Mouse (Mus musculus) heart, adult 2 months (tissue): ENCODE data around the gene Tom1l2. TPM values are rescaled to one million over a fixed set of nuclear protein-coding genes. Genes with fewer than 3 reads are reported as not detected.

ENCODE experiments used
- DNase-seq, 2 experiments: peaks; one replicate each; pipeline ENCODE4 v3.0.0; 2021
- H3K27ac ChIP-seq: fragments of 200-600 bp; 2 replicates; pipeline ENCODE4 v1.8.1; 2022
- H3K27me3 ChIP-seq: fragments of 200-500 bp; 2 replicates; pipeline ENCODE4 v1.6.1; 2012; ENCODE audit warnings: mild to moderate bottlenecking, low read length, inconsistent platforms, mixed read lengths; ENCODE audit not compliant: control insufficient read depth, insufficient read depth
- H3K36me3 ChIP-seq: fragments of 200-500 bp; 2 replicates; pipeline ENCODE4 v1.6.1; 2012; ENCODE audit warnings: low read length, inconsistent platforms; ENCODE audit not compliant: control insufficient read depth, insufficient read depth
- H3K4me1 ChIP-seq: fragments of 200-500 bp; 2 replicates; pipeline ENCODE4 v1.6.1; 2011; ENCODE audit warnings: low read length; ENCODE audit not compliant: control insufficient read depth, insufficient read depth
- H3K4me3 ChIP-seq: fragments of 200-600 bp; 2 replicates; pipeline ENCODE4 v1.8.1; 2022
- H3K79me2 ChIP-seq: fragments of 200-500 bp; replicated peaks from 2 replicates; pipeline ENCODE4 v1.6.1; 2012; ENCODE audit warnings: mild to moderate bottlenecking, inconsistent platforms, low read length, moderate library complexity, mixed read lengths; ENCODE audit not compliant: control insufficient read depth, insufficient read depth
- H3K9ac ChIP-seq: fragments of 200-500 bp; 2 replicates; pipeline ENCODE4 v1.6.1; 2012; ENCODE audit warnings: low read depth, mild to moderate bottlenecking, control low read depth, inconsistent platforms, low read length, mixed read lengths
- CTCF ChIP-seq: fragments of 200-600 bp; IDR thresholded peaks from 2 replicates; pipeline ENCODE4 v1.8.1; 2022; ENCODE audit warnings: antibody characterized with exemption, mild to moderate bottlenecking, moderate library complexity
- EP300 ChIP-seq: fragments of 200-500 bp; IDR thresholded peaks from 2 replicates; pipeline ENCODE4 v1.6.1; 2011; ENCODE audit warnings: low read depth, low read length, control low read depth; ENCODE audit not compliant: insufficient read depth
- POLR2A ChIP-seq: fragments of 200-500 bp; IDR thresholded peaks from 2 replicates; pipeline ENCODE4 v1.6.1; 2011; ENCODE audit warnings: mild to moderate bottlenecking, low read depth, low read length, control low read depth; ENCODE audit not compliant: insufficient read depth
- WGBS: fragments of 180-500 bp; shearing (Covaris S2); methylation state at CpG from one replicate; pipeline ENCODE4 v1.1.7; 2018; 5-methylcytosine and 5-hydroxymethylcytosine counted together
- intact Hi-C: fragments of 180-260 bp; cut with DNase I; formaldehyde crosslinking; loops from one replicate; pipeline ENCODE4 v1.15.1; 2025
- polyA plus RNA-seq: library from polyadenylated mRNA; depleted of rRNA; stranded (reverse); fragments of >200 nt; gene quantifications from 2 replicates; pipeline ENCODE4 v1.2.3, GENCODE M21; 2012
- total RNA-seq, 2 experiments: library from RNA; stranded (reverse); gene quantifications; 2 replicates each; pipeline ENCODE4 v1.2.3; 2021

The Tom1l2 gene
- total and polyA plus RNA-seq, 3 experiments: 102 to 123 (median 113) TPM

DNA sequence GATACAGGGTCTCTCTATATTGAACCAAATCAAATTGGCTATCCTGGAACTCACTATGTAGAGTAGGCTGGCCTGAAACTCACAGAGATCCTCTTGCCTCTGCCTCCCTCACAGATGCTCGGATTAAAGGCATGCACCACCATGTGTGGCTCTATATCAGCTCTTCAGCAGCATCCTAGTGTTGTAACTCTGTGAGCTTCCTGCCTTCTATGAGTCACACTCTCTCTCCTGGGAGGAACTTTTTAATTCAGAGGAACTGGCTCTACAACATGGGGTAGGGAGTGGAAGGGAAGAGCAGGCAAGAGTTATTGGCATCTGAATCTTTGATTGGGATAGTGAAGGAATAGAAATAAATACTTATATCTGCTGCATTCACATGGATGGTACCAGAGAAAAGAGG is 4.4 kb upstream of the Tom1l2 start:
- intact Hi-C loops: no loop called here
- WGBS: 22% methylated on average over 1 of the region's 1 CpGs
- peaks cover 9% of the 10 kb centered on the region for H3K4me1 ChIP-seq
- no peak overlapping the region for H3K27ac ChIP-seq
- no peak for DNase-seq
- no peak overlapping the region for H3K9ac ChIP-seq
- TF ChIP-seq EP300 (no peak), POLR2A (no peak), CTCF (no peak)
- H3K4me3 ChIP-seq: no peak overlapping the region
- H3K36me3 ChIP-seq: no peaks in the 10 kb centered on the region
- H3K27me3 ChIP-seq: no peaks in the 10 kb centered on the region
- H3K79me2 ChIP-seq: no peaks in the 10 kb centered on the region

- H3K4me3 ChIP-seq: no peak overlapping the region
- H3K4me1 ChIP-seq: peaks cover 10% of the 10 kb centered on the region
- no peak for TF ChIP-seq POLR2A
- TF ChIP-seq CTCF: no peak
- TF ChIP-seq EP300: no peak
- no peaks in the 10 kb centered on the region for H3K27me3 ChIP-seq
- intact Hi-C loops: no loop called here
- no peak for DNase-seq
- H3K27ac ChIP-seq: no peak overlapping the region
- no peak overlapping the region for H3K9ac ChIP-seq
- peaks cover 5% of the 10 kb centered on the region for H3K36me3 ChIP-seq
- no peaks in the 10 kb centered on the region for H3K79me2 ChIP-seq
- WGBS: 83% methylated on average over 2 of the region's 2 CpGs
These were observed 3.2 kb upstream of the Tom1l2 start for GRCm38 (mm10) chr11:60355952-60356351.

- DNase-seq: peak; percentile 64 to 65
- H3K27ac ChIP-seq: peak overlapping the region; percentile 98
- peaks cover 8% of the 10 kb centered on the region for H3K4me1 ChIP-seq
- TF ChIP-seq EP300: no peak
- TF ChIP-seq POLR2A: no peak
- TF ChIP-seq CTCF: peak; percentile 27; the same call in 1 of the 2 replicates
- H3K36me3 ChIP-seq: peaks cover 14% of the 10 kb centered on the region
- H3K4me3 ChIP-seq: peak overlapping the region; percentile 86
- H3K9ac ChIP-seq: peak overlapping the region; percentile 83
- H3K27me3 ChIP-seq: no peaks in the 10 kb centered on the region
- intact Hi-C loops: loop anchor here (2.0 to 5.0 kb wide), 3 partner anchors 45 to 245 kb away; partner anchors contain the start of gene Rai1
- WGBS: 3% methylated on average over 11 of the region's 11 CpGs
- H3K79me2 ChIP-seq: peaks cover 10% of the 10 kb centered on the region
These were observed 757 bp downstream of the Tom1l2 start for GRCm38 (mm10) chr11:60351925-60352371.

GRCm38 (mm10) chr11:60351388-60351787 is 1.3 kb downstream of the Tom1l2 start:
- no peak for TF ChIP-seq EP300
- TF ChIP-seq CTCF: peak; percentile 45
- TF ChIP-seq POLR2A: no peak
- intact Hi-C loops: loop anchor here (2.0 to 5.0 kb wide), 3 partner anchors 44 to 244 kb away; partner anchors contain the start of gene Rai1
- WGBS: 51% methylated on average over 2 of the region's 2 CpGs
- Histone ChIP-seq H3K27me3 (no peaks in the 10 kb centered on the region), H3K79me2 (peaks cover 10% of the 10 kb centered on the region), H3K9ac (peak overlapping the region; percentile 83), H3K36me3 (peaks cover 19% of the 10 kb centered on the region), H3K4me3 (peak overlapping the region; percentile 86), H3K4me1 (peaks cover 11% of the 10 kb centered on the region), H3K27ac (peak overlapping the region; percentile 98)
- DNase-seq: no peak

- 7% methylated on average over 4 of the region's 4 CpGs for WGBS
These were observed 6.2 kb downstream of the Tom1l2 start for GRCm38 (mm10) chr11:60346537-60346936.

DNA sequence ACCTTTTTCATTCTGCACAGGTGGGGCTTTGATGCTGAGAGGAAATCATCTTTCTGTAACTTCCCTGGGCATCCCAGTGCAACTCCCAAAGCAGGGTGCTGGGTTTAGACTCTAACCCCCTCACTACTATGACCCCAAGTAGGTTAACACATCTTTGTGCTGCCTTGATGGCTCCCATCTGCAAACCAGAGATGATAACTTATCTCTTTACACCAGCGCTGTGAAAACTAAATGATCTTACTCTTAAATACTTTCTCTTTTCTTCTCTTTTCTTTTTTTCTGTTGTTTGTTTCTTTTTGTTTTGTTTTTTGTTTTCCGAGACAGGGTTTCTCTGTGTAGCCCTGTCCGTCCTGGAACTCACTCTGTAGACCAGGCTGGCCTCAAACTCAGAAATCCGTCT is 6.8 kb downstream of the Tom1l2 start:
- peaks cover 16% of the 10 kb centered on the region for H3K36me3 ChIP-seq
- no peak for DNase-seq
- H3K79me2 ChIP-seq: peaks cover 18% of the 10 kb centered on the region
- intact Hi-C loops: no loop called here
- no peak overlapping the region for H3K27ac ChIP-seq
- TF ChIP-seq CTCF (no peak), EP300 (no peak), POLR2A (no peak)
- peaks cover 13% of the 10 kb centered on the region for H3K4me1 ChIP-seq
- 85% methylated on average over 4 of the region's 4 CpGs for WGBS
- H3K9ac ChIP-seq: no peak overlapping the region
- H3K4me3 ChIP-seq: no peak overlapping the region
- no peaks in the 10 kb centered on the region for H3K27me3 ChIP-seq

More at GRCm38 (mm10) chr11:60346537-60346936, 6.2 kb downstream of the Tom1l2 start:
- no peak overlapping the region for H3K4me3 ChIP-seq
- peaks cover 21% of the 10 kb centered on the region for H3K36me3 ChIP-seq
- peaks cover 18% of the 10 kb centered on the region for H3K79me2 ChIP-seq
- intact Hi-C loops: no loop called here
- H3K4me1 ChIP-seq: peaks cover 15% of the 10 kb centered on the region
- no peak overlapping the region; the same call in 1 of the 2 replicates for H3K27ac ChIP-seq
- DNase-seq: peak in 1 of 2 experiments; percentile 43
- no peak overlapping the region for H3K9ac ChIP-seq
- H3K27me3 ChIP-seq: no peaks in the 10 kb centered on the region
- TF ChIP-seq CTCF (no peak), EP300 (no peak), POLR2A (no peak)
